Mouse (Mus musculus) right cerebral cortex, postnatal 36 days (tissue): ENCODE measurements around the gene Txnl4b.

Experiments
- DNase-seq, 2 experiments: peaks; one replicate each; pipeline ENCODE4 v3.0.0; 2022; ENCODE audit warnings: low spot score in 2 of 2, mixed read lengths in 1 of 2

Gene Txnl4b

GRCm38 (mm10) chr8:109595854-109596253, 30.2 kb downstream of the Txnl4b start:
- no peak for DNase-seq

- DNase-seq, result peak in 1 of 2 experiments; percentile 7
These were observed 41.0 kb downstream of the Txnl4b start for GRCm38 (mm10) chr8:109606725-109607124.

DNA sequence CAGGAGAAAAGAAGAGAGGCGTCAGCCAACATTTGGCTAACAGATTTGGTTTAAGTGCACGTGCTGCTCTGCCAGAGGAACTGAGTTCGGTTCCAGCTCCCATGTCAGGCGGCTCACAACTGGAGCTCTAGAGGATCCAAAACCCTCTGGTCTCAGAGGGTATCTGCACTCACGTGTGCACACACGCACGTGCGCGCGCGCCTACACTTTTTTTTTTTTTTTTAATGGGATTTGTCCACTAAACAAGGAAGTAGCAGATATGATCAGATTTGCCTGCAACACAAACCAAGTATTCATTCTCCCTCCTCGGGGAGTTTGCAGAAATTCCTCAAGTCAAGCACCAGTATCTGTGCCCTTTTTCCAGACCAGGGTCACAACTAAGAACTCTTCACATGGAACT, 42.0 kb downstream of the Txnl4b start:
- no peak for DNase-seq

GRCm38 (mm10) chr8:109608271-109609152, 42.8 kb downstream of the Txnl4b start, which contains the start of gene Dhodh:
Dhodh (minus strand) TSS chr8:109608673.
- peak; percentile 95 to 98 for DNase-seq

DNA sequence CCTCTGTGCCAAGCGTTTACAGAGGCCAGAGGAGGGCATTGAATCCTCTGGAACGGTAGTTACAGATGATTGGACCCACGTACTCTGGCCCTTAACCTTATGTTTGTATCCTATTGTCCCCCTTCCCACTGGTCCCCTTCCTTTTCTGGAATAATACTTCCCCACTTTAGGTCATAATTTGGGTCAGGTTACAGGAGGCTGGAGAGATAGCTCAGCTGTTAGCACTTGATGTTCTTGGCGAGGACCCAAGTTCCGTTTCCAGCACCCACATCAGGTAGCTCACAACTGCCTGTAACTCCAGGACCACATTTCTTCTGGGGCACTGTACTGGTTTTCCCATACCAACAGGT, 43.4 kb downstream of the Txnl4b start:
- no peak for DNase-seq

GRCm38 (mm10) chr8:109614243-109615210, 48.8 kb downstream of the Txnl4b start, which contains the start of gene Pkd1l3:
Pkd1l3 (plus strand) TSS chr8:109614517.
- peak in 1 of 2 experiments; percentile 10 for DNase-seq

GRCm38 (mm10) chr8:109615569-109615968, 49.9 kb downstream of the Txnl4b start:
- no peak for DNase-seq
